Mouse (Mus musculus) ES-CJ7 (cell line): ENCODE measurements around the gene Zfp791.
"Not testable (repeated sequence)": the region's sequence is repeated elsewhere in the genome, so short reads cannot be mapped to it uniquely, and the experiment has no call there.

Experiments used
- DNase-seq: peaks from one replicate; pipeline ENCODE4 v3.0.0; 2011; ENCODE audit warnings: low read depth, low spot score

Gene Zfp791

DNA sequence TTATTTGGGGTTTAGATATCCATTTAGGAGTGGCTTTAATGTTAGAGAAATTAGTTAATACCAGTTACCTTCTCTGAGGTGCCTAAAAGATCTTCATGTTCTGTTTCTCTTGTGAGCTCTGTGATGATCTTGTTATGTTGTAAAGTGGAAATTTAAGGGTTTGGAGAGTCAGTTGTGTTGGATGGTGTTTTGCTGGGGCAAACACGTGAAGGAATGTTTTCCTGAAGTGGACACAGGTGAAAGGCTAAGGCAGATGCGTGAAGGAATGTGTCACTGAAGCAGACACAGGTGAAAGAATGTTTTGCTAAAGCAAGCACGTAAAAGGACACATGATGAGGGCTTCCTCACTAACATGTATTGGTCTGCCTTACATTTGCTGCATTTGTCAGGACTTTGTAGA, at the start of gene Zfp791:
Gene Zfp791 (minus strand): TSS at position 101 of the 400 bp plus-strand sequence.
- no peak for DNase-seq

DNA sequence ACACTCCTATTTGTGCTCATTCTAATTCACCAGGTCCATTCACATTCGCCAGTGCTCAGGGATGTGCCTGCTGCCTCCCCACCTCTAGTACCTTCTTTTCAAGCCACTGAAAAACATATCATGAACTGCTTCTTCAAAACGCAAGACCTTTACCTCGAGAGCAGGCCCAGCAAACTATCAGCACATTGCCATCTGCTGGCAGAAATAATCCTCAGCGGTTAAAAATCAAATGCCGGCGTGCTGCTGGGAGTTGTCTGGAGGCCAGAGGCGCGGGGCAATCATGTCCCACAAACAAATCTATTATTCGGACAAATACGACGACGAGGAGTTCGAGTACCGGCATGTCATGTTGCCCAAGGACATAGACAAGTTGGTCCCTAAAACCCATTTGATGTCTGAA, 48.4 kb upstream of the Zfp791 start:
- peak; percentile 69 for DNase-seq

DNA sequence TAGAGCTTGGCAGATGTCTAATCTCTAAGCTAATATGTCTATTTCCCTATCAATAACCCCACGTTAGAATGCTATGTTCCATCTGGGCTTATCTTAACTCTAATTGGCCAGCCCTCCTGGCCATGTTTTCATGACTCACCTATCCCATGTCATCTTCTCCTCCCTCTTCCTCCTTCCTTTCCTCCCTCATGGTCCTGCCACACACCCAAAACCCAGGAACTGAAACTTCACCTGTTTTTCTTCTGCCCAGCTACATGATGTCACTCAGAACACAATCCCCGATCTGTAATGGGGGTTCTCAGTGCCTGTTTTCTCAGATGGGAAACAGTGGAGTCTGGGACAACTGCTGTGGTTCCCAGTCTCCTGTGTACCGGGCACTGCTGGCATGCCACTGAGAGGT, 28.7 kb upstream of the Zfp791 start, which contains the start of gene Cks1brt:
Gene Cks1brt (plus strand): TSS at position 301 of the 400 bp plus-strand sequence.
- peak; percentile 1 for DNase-seq

DNA sequence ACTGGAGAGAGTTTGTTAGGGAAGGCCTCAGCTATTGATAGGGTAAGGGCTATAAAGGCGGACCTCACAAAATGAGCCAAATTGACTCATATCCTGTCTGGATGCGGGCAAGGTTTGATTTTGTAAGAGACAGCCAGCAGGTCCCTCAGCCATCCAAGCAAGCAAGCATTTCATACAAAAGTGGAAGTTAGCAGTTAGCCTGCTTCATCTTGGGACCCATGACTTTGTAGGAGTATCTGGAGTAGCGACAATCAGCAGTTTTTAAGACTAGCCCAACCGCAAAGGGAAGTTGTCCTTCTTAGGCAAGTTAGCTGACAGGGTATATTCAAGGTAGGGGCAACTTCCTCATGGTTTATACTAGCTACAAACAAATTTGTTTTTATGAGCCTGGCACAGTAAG, 19.6 kb upstream of the Zfp791 start:
- peak; percentile 1 for DNase-seq

DNA sequence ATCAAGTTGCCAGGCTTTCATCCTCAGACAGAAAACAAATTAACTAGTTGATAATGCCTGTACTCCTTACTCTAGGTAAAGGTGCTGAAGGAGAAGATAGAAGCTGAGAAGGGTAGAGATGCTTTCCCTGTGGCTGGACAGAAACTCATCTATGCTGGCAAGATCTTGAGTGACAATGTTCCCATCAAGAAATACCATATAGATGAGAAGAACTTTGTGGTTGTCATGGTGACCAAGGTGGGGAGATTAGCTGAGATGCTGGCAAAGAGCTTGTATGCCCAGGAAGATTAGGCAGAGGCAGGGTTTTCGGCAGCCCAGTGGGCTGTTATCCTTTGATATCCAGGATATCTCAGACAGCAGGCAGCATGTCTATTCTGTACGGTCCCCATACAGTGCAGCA, 12.8 kb upstream of the Zfp791 start:
- DNase-seq, result not testable (repeated sequence)

DNA sequence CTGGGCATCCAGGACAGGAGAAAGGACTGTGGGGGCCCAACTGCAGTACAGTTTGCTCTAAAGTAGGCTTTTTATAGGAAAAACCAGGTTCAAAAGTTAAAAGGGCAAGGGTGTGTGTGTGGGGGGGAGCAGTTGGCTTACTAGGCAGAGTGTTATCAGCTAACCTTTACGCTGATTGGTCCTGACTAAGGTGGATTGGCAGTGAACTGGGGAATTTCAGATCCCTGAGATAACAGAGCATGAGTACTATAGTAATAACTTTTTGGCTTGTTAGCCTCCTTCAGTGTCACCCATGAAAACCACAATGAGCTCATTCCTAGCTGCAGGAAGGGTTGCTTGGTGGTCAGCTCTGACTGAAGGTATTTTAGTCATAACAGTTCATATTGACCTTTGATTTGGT, 9.4 kb upstream of the Zfp791 start:
- DNase-seq, result no peak

DNA sequence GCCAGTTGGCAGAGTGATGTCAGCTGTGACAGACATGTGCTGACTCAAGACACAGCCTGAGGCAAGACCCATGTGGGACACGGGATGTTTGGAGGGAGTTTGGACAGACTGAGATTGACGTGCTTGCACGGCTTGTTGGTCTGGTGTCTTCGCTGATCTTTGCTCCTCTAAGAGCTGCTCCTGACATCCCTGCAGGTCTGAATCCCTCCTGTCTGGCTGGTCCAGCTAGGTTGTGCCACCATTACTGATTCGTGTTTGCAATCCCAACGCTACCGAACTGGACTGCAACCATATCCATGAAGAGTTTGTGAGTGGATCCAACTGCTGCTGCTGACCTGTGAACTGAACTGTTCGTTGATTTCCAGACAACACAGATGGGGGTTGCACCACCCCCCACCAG, 796 bp upstream of the Zfp791 start:
- no peak for DNase-seq

DNA sequence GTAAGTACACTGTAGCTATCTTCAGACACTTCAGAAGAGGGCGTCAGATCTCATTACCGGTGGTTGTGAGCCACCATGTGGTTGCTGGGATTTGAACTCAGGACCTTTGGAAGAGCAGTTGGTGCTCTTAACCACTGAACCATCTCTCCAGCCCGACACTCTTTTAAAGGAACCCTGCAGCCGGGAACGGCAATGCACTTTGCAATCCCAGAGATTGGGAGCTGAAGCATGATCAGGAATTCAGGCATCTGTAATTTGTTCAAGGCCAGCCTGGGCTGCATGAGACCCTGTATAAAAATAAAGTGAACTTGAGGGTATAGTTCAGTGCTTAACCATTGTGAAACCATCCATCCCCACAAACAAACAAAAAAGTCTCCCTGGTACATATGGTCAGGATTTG, 2.6 kb downstream of the Zfp791 start:
- DNase-seq, result not testable (repeated sequence)

DNA sequence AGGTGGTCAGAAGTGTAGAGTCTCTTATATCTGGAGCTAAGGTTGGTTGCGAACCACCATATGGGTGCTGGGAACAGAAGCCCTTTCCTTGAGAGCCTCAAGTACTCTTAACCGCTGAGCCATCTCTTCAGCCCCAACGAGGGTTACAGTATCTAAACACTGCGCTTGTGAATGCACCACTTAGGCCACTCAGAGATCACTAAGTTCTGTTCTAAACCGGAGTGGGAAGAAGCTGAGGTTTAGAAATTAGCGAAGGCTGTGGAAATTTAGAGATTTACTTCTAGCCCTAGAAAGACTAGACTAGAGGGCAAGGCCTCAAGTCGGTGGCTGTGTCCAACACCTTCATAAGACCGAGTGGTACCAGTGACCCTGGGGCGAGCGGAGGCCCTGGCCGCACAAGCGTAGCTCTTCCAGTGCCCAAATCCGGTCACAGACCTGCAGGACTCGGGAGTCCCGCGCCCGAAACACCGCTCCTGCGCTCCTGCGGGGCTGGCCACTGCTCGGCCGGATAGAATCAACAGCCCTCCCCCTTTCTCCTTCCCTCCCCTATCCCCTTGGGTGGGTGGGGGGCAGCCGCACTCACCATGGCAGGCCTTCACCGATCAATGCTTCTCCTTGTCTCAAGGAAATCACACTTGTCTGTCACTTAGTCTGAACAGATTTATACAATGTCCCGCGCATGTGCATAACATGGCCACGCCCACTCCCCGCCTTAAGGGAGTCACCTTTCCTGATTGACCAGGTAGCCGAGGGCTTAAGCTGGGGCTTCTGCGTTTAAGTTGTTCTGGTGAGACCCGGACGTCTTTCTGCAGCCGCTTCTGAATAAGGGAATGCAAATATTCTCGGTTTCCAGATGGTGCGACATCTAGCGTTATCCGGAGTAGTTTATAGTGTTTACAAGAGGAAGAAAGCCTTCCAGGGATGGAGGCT, 3.6 kb downstream of the Zfp791 start:
- peak; percentile 97 for DNase-seq

DNA sequence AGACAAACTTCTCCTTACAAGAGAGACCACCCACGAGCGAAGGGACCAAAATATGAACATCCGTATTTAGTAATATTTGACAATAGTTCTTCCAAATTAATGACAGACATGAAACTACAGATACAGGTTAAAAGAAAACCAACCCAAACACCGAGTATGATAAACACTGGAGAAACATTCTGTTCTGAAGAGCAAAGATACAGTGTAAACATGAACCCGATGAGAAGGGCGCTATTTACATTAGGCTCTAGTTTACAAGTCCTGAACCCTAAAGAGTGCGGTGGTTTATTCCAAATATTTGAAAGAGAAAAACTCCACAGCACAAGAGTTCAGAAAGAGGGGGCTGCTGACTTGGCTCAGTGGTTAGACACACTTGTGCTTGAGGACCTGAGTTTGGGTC, 5.9 kb downstream of the Zfp791 start:
- no peak for DNase-seq

DNA sequence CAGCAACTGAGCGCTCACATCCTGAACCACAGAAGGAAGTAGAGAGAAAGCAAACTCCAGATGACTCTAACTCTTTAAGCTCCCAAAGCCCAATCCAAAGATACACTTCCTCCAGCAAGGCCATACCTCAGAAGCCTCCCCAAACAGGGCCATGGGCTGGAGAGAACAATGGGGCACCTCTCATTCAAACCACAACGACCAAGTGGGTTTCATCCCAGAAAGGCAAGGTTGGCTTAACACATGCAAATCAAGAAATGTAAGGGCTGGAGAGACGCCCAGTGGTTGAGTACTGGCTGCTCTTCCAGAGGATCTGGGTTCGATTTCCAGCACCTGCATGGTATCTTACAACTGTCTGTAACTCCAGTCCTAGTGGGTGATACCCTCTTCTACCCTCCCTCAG, 7.4 kb downstream of the Zfp791 start:
- DNase-seq, result peak; percentile 69

DNA sequence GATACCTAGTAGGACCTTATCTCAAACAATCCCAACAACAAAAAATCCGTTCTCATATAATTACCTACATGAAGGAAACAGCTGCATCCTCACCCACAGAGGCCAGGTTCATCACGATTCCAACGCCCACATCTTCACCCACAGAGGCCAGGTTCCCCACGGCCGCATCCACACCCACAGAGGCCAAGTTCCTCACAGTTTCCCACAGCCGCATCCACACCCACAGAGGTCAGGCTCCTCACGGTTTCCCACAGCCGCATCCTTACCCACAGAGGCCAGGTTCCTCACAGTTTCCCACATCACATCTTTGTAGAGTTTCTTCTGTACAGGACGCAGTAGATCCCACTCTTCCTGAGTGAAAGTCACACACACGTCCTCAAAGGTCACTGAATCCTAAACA, 9.7 kb downstream of the Zfp791 start:
- no peak for DNase-seq

DNA sequence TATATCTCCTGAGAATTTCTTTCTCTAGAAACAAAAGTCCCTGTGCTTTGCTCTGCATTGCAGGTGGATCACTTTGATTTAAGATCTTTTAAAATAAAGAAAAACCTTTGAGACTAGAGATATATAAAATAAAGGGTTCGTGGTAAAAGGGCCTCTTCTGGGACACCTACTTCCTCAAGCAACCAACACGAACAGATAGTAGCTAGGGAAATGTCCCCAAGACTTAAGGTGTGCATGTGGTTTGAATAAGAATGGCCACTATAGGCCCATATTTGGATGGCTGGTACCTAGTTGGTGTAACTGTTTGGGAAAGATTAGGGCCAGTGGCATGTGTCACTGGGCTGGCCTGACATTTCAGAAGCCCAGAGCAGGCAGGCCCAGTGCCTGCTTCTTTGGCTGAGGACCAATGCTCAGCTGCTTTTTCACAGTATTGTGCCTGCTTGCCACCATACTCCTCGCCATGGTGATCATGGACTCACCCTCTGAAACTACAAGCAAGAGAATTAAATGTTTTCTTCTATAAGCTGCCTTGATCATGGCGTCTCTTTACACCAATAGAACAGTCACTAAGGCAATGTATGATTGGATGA, 22.7 kb downstream of the Zfp791 start:
- no peak for DNase-seq

DNA sequence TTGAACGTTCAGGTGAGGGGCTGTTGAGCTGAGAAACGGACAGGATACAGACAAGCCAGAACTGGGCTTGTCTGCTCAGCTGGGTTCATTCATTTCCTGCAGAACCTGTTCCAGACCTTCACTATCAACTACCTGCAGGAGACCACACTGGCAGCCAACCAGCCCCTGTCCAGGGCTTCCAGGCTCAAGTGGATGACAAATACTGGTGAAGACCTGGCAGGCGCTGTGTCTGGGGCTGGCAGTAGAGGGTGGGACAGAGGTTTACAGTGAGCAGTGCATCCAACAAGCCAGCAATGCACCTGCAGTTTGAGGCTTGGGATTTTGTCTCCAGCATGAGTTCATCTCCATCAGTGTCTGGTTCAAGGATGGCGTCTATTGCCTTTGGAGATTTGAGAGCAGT, 26.0 kb downstream of the Zfp791 start:
- DNase-seq, result no peak

DNA sequence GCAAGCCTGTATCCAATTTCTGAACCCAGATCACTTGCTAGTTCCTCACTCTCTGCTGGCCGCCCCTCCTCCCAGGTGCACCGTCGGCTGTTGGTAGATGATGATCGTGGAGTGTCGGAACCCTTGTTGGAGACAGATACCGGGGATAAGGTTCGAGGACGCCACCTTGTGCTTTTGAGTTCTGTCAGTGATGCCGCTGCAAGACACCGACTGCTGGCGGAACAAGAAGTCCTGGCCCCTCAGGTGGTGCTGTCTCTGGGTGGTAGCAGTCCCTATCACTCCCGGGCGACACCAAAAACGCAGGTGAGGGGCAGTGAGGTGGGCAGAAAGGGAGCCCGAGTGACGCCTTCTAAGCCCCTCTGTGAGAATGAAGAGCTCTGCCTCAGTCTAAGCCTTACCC, 26.7 kb downstream of the Zfp791 start:
- DNase-seq, result no peak

DNA sequence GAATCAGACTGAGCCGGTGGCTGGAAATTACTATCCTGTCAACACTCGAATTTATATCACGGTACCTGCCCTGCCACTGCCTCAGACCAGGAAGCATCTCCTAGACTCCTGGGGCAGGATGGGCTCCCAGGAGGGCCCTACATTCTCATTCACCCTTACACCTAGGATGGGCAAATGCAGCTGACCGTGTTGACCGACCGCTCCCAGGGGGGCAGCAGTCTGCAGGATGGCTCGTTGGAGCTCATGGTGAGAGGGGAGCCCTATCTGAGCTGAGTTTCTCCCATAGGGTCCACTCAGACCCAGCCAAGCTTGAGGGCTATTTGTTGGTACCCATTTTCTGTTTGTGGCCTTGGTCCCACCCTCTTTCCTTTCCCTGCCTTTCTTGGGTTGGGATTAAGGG, 27.3 kb downstream of the Zfp791 start:
- no peak for DNase-seq

DNA sequence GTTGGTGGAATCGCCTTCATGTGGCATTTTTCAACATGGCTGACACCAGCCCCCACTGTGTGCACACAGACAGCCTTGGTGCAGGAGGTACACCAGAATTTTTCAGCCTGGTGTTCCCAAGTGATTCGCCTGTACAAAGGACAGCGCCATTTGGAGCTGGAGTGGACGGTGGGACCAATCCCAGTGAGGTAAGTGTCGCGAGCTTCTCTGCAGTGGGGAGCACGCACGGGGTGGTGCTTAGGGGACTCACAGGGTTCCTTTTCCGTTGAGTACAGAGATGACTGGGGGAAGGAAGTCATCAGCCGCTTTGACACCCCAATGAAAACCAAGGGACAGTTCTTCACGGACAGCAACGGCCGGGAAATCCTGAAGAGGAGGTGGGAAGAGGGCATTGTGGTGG, 27.8 kb downstream of the Zfp791 start:
- DNase-seq, result no peak

DNA sequence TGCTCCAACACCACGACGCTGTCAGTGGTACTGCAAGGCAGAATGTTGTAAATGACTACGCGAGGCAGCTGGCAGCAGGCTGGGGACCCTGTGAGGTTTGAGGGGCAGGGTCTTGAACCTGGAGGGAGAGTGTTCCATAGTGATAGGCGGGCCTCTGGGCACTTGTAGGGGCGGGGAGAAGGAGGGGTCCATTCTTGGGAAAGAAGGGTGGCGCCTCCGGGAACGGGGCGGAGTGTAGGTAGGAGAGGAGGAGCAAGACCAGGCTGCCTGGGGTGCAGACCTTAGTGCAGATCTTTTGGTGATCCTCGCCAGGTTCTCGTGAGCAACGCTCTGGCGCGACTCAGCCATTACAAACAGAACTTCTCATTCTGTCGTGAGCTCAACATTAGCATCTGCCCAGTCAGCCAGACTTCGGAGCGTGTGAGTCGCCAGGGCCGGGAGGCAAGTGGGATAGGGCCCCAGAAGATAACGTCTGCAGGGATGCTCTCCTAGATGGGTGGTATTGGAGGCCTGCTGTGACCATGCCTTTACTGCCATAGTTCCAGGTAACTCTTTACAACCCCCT, 31.3 kb downstream of the Zfp791 start:
- DNase-seq, result peak; percentile 83

DNA sequence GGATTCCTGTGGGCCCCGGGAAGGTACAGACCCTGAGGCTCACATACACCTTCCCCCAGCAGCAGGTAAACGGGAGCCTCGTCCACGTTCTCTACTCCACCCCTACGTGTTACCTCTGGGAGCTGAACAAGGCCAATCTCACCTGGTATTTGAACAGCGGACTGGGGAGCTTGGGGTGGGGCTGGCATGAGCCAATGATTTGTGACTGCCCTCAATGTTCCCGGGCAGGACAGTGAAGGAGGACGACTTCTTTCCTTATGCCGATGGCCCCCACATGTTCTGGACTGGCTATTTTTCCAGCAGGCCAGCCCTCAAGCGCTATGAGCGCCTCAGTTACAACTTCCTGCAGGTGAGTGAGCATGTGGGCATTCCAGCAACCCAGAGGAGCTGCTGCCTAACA, 32.0 kb downstream of the Zfp791 start:
- DNase-seq, result no peak

DNA sequence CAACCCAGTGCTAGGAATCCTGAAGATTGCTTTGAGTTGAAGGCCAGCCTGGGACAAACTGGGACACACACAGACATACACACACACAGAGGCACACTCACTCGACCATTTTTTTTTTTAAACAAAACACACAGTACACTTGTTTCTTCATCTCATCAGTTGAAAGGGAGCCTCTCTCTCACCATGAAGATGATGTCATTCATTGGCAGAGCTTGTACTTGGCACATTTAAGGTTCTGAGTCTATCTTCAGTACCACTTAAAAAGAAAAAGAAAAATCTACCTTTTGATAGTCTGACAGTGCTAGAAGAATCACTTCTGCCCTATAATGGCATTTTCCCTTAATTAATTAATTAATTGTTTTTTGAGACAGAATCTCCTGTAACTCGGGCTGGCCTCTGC, 34.1 kb downstream of the Zfp791 start:
- no peak for DNase-seq

DNA sequence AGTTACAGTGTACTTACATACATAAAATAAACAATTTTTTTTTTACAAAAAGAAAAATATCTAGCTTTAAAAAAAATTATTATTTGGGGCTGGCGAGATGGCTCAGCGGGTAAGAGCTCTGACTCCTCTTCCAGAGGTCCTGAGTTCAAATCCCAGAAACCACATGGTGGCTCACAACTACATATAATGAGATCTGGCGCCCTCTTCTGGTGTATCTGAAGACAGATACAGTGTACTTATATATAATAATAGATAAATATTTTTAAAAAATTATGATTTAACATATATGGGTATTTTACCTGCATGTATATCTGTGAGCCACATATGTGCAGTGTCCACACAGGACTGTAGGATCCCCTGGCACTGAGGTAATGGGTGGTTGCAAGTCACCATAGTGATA, 36.7 kb downstream of the Zfp791 start:
- no peak for DNase-seq

DNA sequence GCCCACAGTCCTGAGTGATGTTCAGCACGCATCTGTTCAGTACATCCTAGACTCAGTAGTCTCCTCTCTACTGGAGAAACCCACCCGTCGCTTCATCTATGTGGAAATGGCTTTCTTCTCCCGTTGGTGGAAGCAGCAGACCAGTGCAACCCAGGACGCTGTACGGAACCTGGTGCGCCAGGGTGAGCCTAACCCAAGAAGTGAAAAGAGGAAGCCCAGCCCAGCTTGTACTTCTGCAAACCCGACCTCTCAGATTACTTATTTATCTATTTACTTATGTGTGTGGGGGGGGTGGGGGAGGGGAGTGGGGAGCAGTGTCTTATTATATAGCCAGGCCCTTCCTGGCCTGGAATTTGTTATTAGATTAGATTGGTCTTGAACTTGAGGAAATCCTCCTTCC, 38.3 kb downstream of the Zfp791 start:
- no peak for DNase-seq
